In the genomic region with DNA sequence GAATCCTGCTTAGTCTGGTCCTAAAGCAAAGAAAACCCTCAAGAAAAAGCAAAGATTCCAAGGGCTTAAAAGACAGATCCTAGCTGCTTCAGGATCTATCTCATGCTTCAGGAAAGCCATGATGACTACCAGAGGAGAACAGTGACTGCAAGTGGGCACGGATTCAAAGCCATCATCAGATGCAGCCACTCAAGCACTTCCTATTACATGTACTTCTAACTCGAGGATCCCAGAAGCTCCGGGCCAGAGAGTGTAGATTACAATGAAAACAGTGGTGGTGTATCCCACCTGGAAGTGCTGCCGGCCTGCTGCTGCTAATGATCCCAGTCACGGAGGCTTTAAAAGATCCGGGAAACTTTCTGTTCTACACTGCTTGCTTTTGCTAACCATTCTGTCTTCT, we compare ENCODE assay signal across 7 mouse cellular contexts. TPM values are rescaled to one million over a fixed set of nuclear protein-coding genes. Genes with fewer than 3 reads are reported as not detected.
A peak's percentile ranks its signal among the peaks of the same experiment; 100 is the strongest.
DNase-seq lines count a peak whose midpoint lies in the region; ATAC-seq and TF ChIP-seq lines count a peak whose summit lies in the region.

No protein-coding gene starts in this region.

- H3K27me3 ChIP-seq in E14TG2a.4 (ENCODE audit: insufficient read depth, low read length) = no peaks in the 10 kb centered on the region
- no peaks in the 10 kb centered on the region for H3K27me3 ChIP-seq in lung, embryonic 14.5 days (ENCODE audit: insufficient read depth, low read length)
- H3K27me3 ChIP-seq in thymus, adult 2 months (ENCODE audit: control insufficient read depth, insufficient read depth, low read length) = no peaks in the 10 kb centered on the region

- peak; percentile 32 for DNase-seq in NIH3T3 (ENCODE audit: low read depth)
- peak; percentile 51 for DNase-seq in heart, postnatal 4 days
- peak; percentile 53 for DNase-seq in lung, embryonic 14.5 days
- no peak for DNase-seq in urinary bladder, postnatal 36 days (ENCODE audit: low spot score in 2 of 2)
- no peak for DNase-seq in thymus, adult 2 months
- no peak for DNase-seq in adrenal gland, adult 2 months

- H3K27ac ChIP-seq in lung, embryonic 14.5 days (ENCODE audit: low read depth) = no peak overlapping the region
- no peak overlapping the region for H3K27ac ChIP-seq in thymus, adult 2 months (ENCODE audit: control insufficient read depth, insufficient read depth, low read length)

- no peaks in the 10 kb centered on the region for H3K9me3 ChIP-seq in E14TG2a.4 (ENCODE audit: low read length)
- no peaks in the 10 kb centered on the region for H3K9me3 ChIP-seq in lung, embryonic 14.5 days (ENCODE audit: low read depth, low read length)

- H3K4me1 ChIP-seq in E14TG2a.4 (replicated peaks; ENCODE audit: low read depth, low read length) = peaks cover 53% of the 10 kb centered on the region
- peaks cover 27% of the 10 kb centered on the region for H3K4me1 ChIP-seq in lung, embryonic 14.5 days (ENCODE audit: insufficient read depth)
- H3K4me1 ChIP-seq in thymus, adult 2 months (replicated peaks; ENCODE audit: control insufficient read depth, insufficient read depth, low read length) = peaks cover 10% of the 10 kb centered on the region

- no peak for TF ChIP-seq POLR2A in thymus, adult 2 months (IDR thresholded peaks at IDR 0.05; ENCODE audit: control insufficient read depth, extremely low read depth, insufficient read depth, low read length, poor library complexity)

- WGBS in lung, embryonic 14.5 days = 6% methylated on average over 6 of the region's 6 CpGs
- 44% methylated on average over 6 of the region's 6 CpGs for WGBS in thymus, adult 2 months

- no peak overlapping the region for H3K9ac ChIP-seq in lung, embryonic 14.5 days

- no peak for TF ChIP-seq CTCF in E14TG2a.4 (conservative IDR thresholded peaks at IDR 0.05; ENCODE audit: low read length)
- TF ChIP-seq CTCF in lung, embryonic 14.5 days (IDR thresholded peaks at IDR 0.05; ENCODE audit: low read depth) = no peak
- no peak for TF ChIP-seq CTCF in thymus, adult 2 months (IDR thresholded peaks at IDR 0.05; ENCODE audit: borderline replicate concordance, control insufficient read depth, extremely low read depth, insufficient read depth, low read length, poor library complexity)

- H3K4me3 ChIP-seq in E14TG2a.4 (replicated peaks; ENCODE audit: low read length) = 0 out of 2 replicates have a peak overlapping the region, but pooled peaks have one; percentile 11
- peak overlapping the region; percentile 98; the same call in 1 of the 2 replicates for H3K4me3 ChIP-seq in lung, embryonic 14.5 days (ENCODE audit: low read depth, low read length)
- H3K4me3 ChIP-seq in thymus, adult 2 months (ENCODE audit: control insufficient read depth, insufficient read depth, low read length) = no peak overlapping the region

- no peak for ATAC-seq in lung, embryonic 14.5 days (ENCODE audit: insufficient read depth)

- H3K36me3 ChIP-seq in E14TG2a.4 (ENCODE audit: insufficient read depth, low read length) = peaks cover 31% of the 10 kb centered on the region
- 0 out of 2 replicates have a peak, but pooled peaks cover 7% of the 10 kb centered on the region for H3K36me3 ChIP-seq in lung, embryonic 14.5 days (ENCODE audit: insufficient read depth)
- no peaks in the 10 kb centered on the region for H3K36me3 ChIP-seq in thymus, adult 2 months (ENCODE audit: control insufficient read depth, insufficient read depth, low read length)

- peak overlapping the region; percentile 77 for H3K4me2 ChIP-seq in lung, embryonic 14.5 days

RNA-seq across cellular contexts. Expression of gene Stt3b, which starts 4.0 kb away (rescaled TPM):
- 10 to 100 TPM; 80.9 to 84.0 TPM for total RNA-seq in heart, postnatal 4 days (2021)
- 126 and 128 TPM in 2 replicates for polyA plus RNA-seq in lung, embryonic 14.5 days (2014; fragmentation: Nextera tagmentation; extraction: Ambion mirVana)
- polyA plus RNA-seq in thymus, adult 2 months (2012; rRNA removed) = 50.0 and 69.3 TPM in 2 replicates
- total RNA-seq in adrenal gland, adult 2 months (2021) = 100 to 1,000 TPM; 106 to 136 TPM
- 91.1 and 95.7 TPM in 2 replicates for polyA plus RNA-seq in adrenal gland, adult 2 months (2012; rRNA removed)

Comparison
In these comparisons a context has a peak if more than half of its experiments do, and no peak if none do; other contexts are left out.
1. DNase-seq: peak in NIH3T3 (single experiment), heart, postnatal 4 days (single experiment) and lung, embryonic 14.5 days (single experiment); none in urinary bladder, postnatal 36 days (0 of 2), thymus, adult 2 months (single experiment) and adrenal gland, adult 2 months (single experiment).